Mouse (Mus musculus): ENCODE measurements at regions not wholly inside any gene's neighbourhood (a gene's known extent, or its start where the extent isn't known, plus 50 kb on each side); places are given as distances from the start of the nearest gene placed in this dataset.
"Not testable (repeated sequence)": the region's sequence is repeated elsewhere in the genome, so short reads cannot be mapped to it uniquely, and the experiment has no call there.

DNA sequence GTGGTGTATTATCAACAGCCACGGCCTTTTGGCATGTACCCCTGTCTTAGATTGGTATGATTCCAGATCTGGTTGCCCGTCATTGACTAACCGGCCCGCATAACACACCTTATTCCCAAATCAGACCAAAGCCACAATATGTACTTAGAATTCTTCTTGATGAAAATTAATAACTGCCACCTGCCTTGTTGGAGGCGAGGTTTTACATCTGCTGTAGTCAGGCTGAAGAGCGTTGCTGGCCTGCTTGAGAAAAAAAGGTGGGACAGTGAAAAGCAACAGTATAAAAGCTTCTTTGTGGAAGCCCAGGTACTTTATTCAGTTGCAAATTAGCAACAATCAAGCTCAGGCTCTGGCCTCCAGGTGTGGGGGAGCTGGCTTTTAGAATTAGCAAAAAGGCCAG lies 223.6 kb upstream of the Car8 start:
- not testable (repeated sequence) for H3K4me2 ChIP-seq (ENCODE audit: low read depth, low read length); H3K9ac ChIP-seq (ENCODE audit: low read length); H3K36me3 ChIP-seq (ENCODE audit: control insufficient read depth, insufficient read depth, low read length); H3K27me3 ChIP-seq (ENCODE audit: control insufficient read depth, insufficient read depth, low read depth, low read length); H3K9me3 ChIP-seq (ENCODE audit: control insufficient read depth, low read length); H3K27ac ChIP-seq (ENCODE audit: low read length); H3K4me3 ChIP-seq (ENCODE audit: low read length); ATAC-seq (ENCODE audit: low read depth); H3K4me1 ChIP-seq (replicated peaks; ENCODE audit: control insufficient read depth, insufficient read depth, low read length)
- 96% methylated on average over 6 of the region's 6 CpGs for WGBS

DNA sequence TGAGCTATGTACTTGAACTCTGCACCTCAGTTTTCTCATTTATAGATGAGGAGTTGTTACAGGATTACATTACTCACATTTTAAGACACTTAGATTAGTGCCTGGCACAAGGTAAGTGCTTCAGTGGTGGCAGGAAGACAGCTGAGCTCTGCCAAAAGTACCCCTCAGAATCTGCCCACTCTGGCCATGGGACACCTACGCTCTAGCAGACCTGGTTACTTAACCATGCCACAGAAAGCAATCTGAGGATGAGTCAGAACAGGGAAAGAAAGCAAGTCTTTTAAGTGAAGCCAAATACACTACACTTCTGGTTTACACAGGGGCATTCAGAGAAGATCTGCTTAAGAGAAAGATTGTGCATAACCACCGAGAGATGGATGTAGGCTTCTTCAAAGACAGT lies 215.5 kb upstream of the Car8 start:
- 88% methylated on average over 2 of the region's 2 CpGs for WGBS

DNA sequence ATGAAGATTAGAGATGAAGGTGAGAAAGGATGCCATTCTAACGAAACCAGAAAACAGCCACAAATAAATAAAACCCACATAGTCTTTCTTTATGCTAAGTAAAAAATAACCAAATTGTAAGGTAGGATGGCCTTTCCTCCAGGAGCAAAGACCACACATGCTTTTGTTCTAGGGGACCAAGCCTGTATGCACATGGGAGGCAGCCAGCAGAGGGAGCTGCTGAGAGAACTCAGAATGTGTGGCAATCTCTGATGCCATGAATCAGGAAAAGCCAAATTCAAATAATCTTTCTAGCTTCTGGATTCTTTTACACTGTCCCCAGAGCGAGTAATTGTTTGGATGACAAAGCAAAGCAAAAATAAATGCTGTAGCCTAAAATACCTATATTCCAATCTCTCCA lies 193.6 kb upstream of the Car8 start:
- Histone ChIP-seq H3K4me1 (replicated peaks; ENCODE audit: control insufficient read depth, insufficient read depth, low read length) (no peaks in the 10 kb centered on the region), H3K4me2 (ENCODE audit: low read depth, low read length) (no peak overlapping the region), H3K36me3 (ENCODE audit: control insufficient read depth, insufficient read depth, low read length) (no peaks in the 10 kb centered on the region), H3K27me3 (ENCODE audit: control insufficient read depth, insufficient read depth, low read depth, low read length) (no peaks in the 10 kb centered on the region), H3K27ac (ENCODE audit: low read length) (no peak overlapping the region), H3K9ac (ENCODE audit: low read length) (no peak overlapping the region), H3K9me3 (ENCODE audit: control insufficient read depth, low read length) (no peaks in the 10 kb centered on the region), H3K4me3 (ENCODE audit: low read length) (no peak overlapping the region)
- WGBS, result 50% methylated on average over 2 of the region's 2 CpGs
- no peak for ATAC-seq (ENCODE audit: low read depth)

More for the DNA sequence above, 215.5 kb upstream of the Car8 start:
- Histone ChIP-seq H3K4me2 (ENCODE audit: low read depth, low read length) (no peak overlapping the region), H3K4me3 (ENCODE audit: low read length) (no peak overlapping the region), H3K27me3 (ENCODE audit: control insufficient read depth, insufficient read depth, low read depth, low read length) (no peaks in the 10 kb centered on the region), H3K4me1 (replicated peaks; ENCODE audit: control insufficient read depth, insufficient read depth, low read length) (no peaks in the 10 kb centered on the region), H3K27ac (ENCODE audit: low read length) (no peak overlapping the region), H3K9ac (ENCODE audit: low read length) (no peak overlapping the region), H3K9me3 (ENCODE audit: control insufficient read depth, low read length) (no peaks in the 10 kb centered on the region), H3K36me3 (ENCODE audit: control insufficient read depth, insufficient read depth, low read length) (no peaks in the 10 kb centered on the region)
- ATAC-seq (ENCODE audit: low read depth), result no peak

DNA sequence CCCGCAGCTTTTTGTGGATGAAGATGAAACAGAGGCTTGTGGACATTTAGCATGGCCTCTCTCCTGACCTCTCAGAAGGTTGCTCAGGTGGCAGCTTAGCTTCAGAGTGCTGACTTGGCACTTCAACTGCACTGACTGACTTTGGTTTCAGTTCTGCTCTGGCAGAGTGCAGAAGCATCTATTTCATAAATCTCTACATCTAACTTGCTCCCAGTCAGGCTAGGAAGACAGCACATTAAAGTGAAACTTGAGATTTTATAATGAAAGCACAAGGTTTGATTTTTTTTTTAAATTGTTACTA lies 192.1 kb upstream of the Car8 start:
- 6% methylated on average over 1 of the region's 1 CpGs for WGBS

DNA sequence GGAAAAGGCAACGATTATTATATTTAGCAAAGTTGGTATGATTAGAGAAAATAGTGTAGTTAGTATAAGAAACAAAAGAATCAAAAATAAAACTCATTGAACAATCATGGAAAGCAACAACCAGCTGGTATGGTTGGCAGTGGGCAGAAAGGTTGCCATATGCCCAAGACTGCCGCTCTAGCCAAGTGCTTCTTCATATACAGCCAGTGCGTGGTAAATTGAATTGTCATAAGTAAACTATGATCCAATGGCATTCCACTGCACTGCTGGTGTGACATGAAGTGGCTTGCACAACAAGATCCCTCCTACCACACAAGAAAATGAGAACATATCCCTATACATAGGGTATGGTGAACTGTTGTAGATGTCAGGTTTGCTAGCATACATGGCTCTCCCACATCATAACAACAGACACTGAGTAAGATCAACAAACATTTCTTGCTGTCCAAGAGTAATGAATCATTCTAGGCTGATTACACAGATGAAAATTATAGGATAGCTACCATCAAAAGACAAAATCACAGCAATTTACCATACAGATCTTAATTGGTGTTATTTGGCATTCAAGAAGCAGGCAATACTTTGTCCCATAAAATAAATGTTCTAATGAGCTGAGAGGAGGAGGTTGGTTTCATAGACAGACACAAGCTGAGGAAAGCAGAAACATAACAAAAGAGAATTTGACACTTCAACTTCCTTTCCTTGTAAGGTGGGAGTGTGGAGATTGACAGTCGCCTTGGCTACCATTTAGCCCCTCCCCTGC lies 191.6 kb upstream of the Car8 start:
- no peak overlapping the region for H3K4me3 ChIP-seq (ENCODE audit: low read length)
- no peak for ATAC-seq (ENCODE audit: low read depth)
- no peaks in the 10 kb centered on the region for H3K27me3 ChIP-seq (ENCODE audit: control insufficient read depth, insufficient read depth, low read depth, low read length)
- no peak overlapping the region for H3K9ac ChIP-seq (ENCODE audit: low read length)
- no peak overlapping the region for H3K4me2 ChIP-seq (ENCODE audit: low read depth, low read length)
- no peaks in the 10 kb centered on the region for H3K4me1 ChIP-seq (replicated peaks; ENCODE audit: control insufficient read depth, insufficient read depth, low read length)
- no peaks in the 10 kb centered on the region for H3K36me3 ChIP-seq (ENCODE audit: control insufficient read depth, insufficient read depth, low read length)
- no peak overlapping the region for H3K27ac ChIP-seq (ENCODE audit: low read length)
- WGBS, result 66% methylated on average over 4 of the region's 4 CpGs
- no peaks in the 10 kb centered on the region for H3K9me3 ChIP-seq (ENCODE audit: control insufficient read depth, low read length)

More for the DNA sequence above, 192.1 kb upstream of the Car8 start:
- Histone ChIP-seq H3K9me3 (ENCODE audit: control insufficient read depth, low read length) (no peaks in the 10 kb centered on the region), H3K4me3 (ENCODE audit: low read length) (no peak overlapping the region), H3K9ac (ENCODE audit: low read length) (no peak overlapping the region), H3K36me3 (ENCODE audit: control insufficient read depth, insufficient read depth, low read length) (no peaks in the 10 kb centered on the region), H3K27ac (ENCODE audit: low read length) (no peak overlapping the region), H3K4me1 (replicated peaks; ENCODE audit: control insufficient read depth, insufficient read depth, low read length) (no peaks in the 10 kb centered on the region), H3K27me3 (ENCODE audit: control insufficient read depth, insufficient read depth, low read depth, low read length) (no peaks in the 10 kb centered on the region), H3K4me2 (ENCODE audit: low read depth, low read length) (no peak overlapping the region)
- ATAC-seq (ENCODE audit: low read depth), result no peak

- Histone ChIP-seq H3K9me3 (ENCODE audit: control insufficient read depth, low read length) (no peaks in the 10 kb centered on the region), H3K36me3 (ENCODE audit: control insufficient read depth, insufficient read depth, low read length) (no peaks in the 10 kb centered on the region), H3K4me3 (ENCODE audit: low read length) (no peak overlapping the region), H3K4me2 (ENCODE audit: low read depth, low read length) (no peak overlapping the region), H3K27me3 (ENCODE audit: control insufficient read depth, insufficient read depth, low read depth, low read length) (no peaks in the 10 kb centered on the region), H3K27ac (ENCODE audit: low read length) (no peak overlapping the region), H3K9ac (ENCODE audit: low read length) (no peak overlapping the region), H3K4me1 (replicated peaks; ENCODE audit: control insufficient read depth, insufficient read depth, low read length) (no peaks in the 10 kb centered on the region)
- ATAC-seq (ENCODE audit: low read depth), result no peak
- 75% methylated on average over 5 of the region's 5 CpGs for WGBS
Observed at GRCm38 (mm10) chr4:8429771-8430170, 190.9 kb upstream of the Car8 start.

DNA sequence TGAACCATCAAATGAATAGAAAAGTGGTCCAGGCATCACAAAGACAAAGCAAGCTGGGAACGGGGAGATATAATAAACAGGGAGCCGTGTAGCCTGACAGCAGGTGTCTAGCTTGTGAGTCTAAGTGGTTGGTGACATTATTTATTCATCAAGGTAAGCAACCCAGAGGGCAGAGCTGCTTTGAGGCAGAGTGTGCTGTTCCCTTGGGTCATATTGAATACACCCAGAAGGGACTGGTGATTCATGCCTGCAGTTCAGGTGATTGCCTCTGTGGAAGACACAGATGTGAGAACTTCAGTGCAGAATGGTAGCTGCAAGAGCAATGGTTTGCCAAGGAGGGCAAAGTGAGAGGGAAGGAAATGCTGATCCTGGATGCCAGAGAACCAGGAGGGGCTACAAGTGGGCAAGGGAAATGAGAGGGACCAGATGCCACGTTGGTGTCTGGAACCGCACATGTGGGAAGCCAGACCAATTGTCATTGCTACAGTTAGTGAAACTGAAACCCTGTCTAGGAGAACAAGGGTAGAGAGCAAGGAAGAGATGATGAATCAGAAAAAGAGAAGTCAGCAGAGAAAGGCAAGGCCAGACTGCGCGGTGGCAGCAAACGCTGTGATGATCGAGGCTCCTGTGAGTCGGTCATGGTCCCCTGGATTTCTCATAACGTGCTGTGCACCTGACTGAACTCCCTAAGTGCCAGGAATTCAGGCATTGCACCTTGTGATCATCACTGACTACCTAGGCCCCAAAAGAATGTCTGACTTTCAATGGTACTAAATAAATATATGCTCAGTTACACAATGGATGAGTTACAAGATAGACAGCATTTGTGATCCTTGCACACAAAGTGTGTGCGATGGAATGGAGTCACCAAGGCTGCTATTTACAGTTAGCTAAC lies 190.0 kb upstream of the Car8 start:
- Histone ChIP-seq H3K36me3 (ENCODE audit: control insufficient read depth, insufficient read depth, low read length) (no peaks in the 10 kb centered on the region), H3K4me2 (ENCODE audit: low read depth, low read length) (no peak overlapping the region), H3K9ac (ENCODE audit: low read length) (no peak overlapping the region), H3K27me3 (ENCODE audit: control insufficient read depth, insufficient read depth, low read depth, low read length) (no peaks in the 10 kb centered on the region), H3K4me3 (ENCODE audit: low read length) (no peak overlapping the region), H3K9me3 (ENCODE audit: control insufficient read depth, low read length) (no peaks in the 10 kb centered on the region), H3K27ac (ENCODE audit: low read length) (no peak overlapping the region), H3K4me1 (replicated peaks; ENCODE audit: control insufficient read depth, insufficient read depth, low read length) (0 out of 2 replicates have a peak, but pooled peaks cover under 1% of the 10 kb centered on the region)
- no peak for ATAC-seq (ENCODE audit: low read depth)
- WGBS, result 77% methylated on average over 11 of the region's 11 CpGs

DNA sequence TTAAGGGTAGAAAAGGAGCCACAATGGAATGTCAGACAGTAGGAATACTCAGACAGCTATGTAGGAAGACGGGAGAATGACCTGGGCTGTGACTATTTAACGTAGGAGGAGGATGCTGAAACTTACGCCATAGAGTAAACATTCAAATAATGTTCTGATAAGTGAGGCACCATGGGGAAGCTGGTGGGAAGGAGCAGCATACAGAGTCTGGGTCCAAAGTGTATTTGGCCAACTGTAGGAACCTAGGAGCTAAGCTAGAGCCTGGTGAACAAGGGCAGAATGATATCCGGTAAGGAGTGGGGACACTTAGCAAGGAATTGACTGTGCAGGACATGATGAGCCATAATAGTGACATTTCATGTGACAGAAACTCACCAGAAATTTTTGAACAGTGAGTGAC lies 189.0 kb upstream of the Car8 start:
- Histone ChIP-seq H3K27me3 (ENCODE audit: control insufficient read depth, insufficient read depth, low read depth, low read length) (no peaks in the 10 kb centered on the region), H3K9ac (ENCODE audit: low read length) (no peak overlapping the region), H3K36me3 (ENCODE audit: control insufficient read depth, insufficient read depth, low read length) (no peaks in the 10 kb centered on the region), H3K4me3 (ENCODE audit: low read length) (no peak overlapping the region), H3K4me2 (ENCODE audit: low read depth, low read length) (no peak overlapping the region), H3K27ac (ENCODE audit: low read length) (no peak overlapping the region), H3K4me1 (replicated peaks; ENCODE audit: control insufficient read depth, insufficient read depth, low read length) (0 out of 2 replicates have a peak, but pooled peaks cover 3% of the 10 kb centered on the region), H3K9me3 (ENCODE audit: control insufficient read depth, low read length) (no peaks in the 10 kb centered on the region)
- WGBS, result 23% methylated on average over 4 of the region's 4 CpGs
- no peak for ATAC-seq (ENCODE audit: low read depth)

DNA sequence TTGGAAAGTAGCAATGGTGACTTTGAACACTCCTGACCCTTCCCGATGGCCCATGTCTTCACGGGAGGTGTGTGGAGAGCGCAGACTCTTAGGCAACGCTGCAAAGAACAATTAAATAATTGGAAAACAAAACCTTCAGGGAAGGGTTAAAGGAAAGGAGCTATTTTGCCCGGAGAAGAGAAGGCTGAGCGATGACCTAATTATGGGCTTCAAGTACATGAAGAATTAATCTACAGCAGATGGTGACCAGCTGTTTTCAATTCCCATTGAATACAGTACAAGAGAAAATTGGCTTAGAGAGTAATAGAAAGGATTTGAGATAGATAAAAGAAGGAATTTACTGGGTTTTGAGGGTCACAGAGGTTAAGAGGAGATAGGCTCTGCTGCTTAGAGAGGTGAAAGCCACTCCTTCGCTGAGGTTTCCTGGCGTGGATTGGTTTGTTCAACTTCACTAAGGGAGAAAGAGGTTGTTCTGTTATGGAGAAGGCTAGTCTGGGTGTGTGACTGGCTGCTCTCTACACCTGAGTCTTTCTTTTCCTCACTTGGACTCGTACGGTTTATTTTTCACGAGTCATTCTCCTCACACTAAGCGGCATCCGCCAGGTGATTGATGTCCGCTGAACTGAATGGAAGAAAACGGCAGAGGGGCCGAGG lies 184.7 kb upstream of the Car8 start:
- no peak overlapping the region for H3K4me2 ChIP-seq (ENCODE audit: low read depth, low read length)
- H3K9me3 ChIP-seq (ENCODE audit: control insufficient read depth, low read length), result no peaks in the 10 kb centered on the region
- H3K4me1 ChIP-seq (replicated peaks; ENCODE audit: control insufficient read depth, insufficient read depth, low read length), result 0 out of 2 replicates have a peak, but pooled peaks cover 3% of the 10 kb centered on the region
- no peak overlapping the region for H3K4me3 ChIP-seq (ENCODE audit: low read length)
- WGBS, result 43% methylated on average over 16 of the region's 16 CpGs
- H3K36me3 ChIP-seq (ENCODE audit: control insufficient read depth, insufficient read depth, low read length), result no peaks in the 10 kb centered on the region
- no peaks in the 10 kb centered on the region for H3K27me3 ChIP-seq (ENCODE audit: control insufficient read depth, insufficient read depth, low read depth, low read length)
- ATAC-seq (ENCODE audit: low read depth), result peak; percentile 75
- H3K9ac ChIP-seq (ENCODE audit: low read length), result no peak overlapping the region
- H3K27ac ChIP-seq (ENCODE audit: low read length), result no peak overlapping the region
